Mouse (Mus musculus) embryonic facial prominence, embryonic 10.5 days (tissue): Measurements from ENCODE around the gene Setdb1. TPM values are rescaled to one million over a fixed set of nuclear protein-coding genes. Genes with fewer than 3 reads are reported as not detected.

Experiments used
- DNase-seq: peaks from one replicate; pipeline ENCODE4 v3.0.0-alpha.2; 2017; ENCODE audit warnings: low spot score
- H3K27ac ChIP-seq: fragments of 300-500 bp; sonication (generic); replicated peaks from 2 replicates; pipeline ENCODE4 v1.5.1; 2016; ENCODE audit warnings: mild to moderate bottlenecking
- H3K27me3 ChIP-seq: fragments of 300-500 bp; sonication (generic); replicated peaks from 2 replicates; pipeline ENCODE4 v1.6.1; 2016; ENCODE audit warnings: low read depth, mild to moderate bottlenecking; ENCODE audit not compliant: poor library complexity, severe bottlenecking
- H3K36me3 ChIP-seq: fragments of 300-500 bp; sonication (generic); replicated peaks from 2 replicates; pipeline ENCODE4 v1.6.1; 2016; ENCODE audit warnings: mild to moderate bottlenecking, moderate library complexity
- H3K4me1 ChIP-seq: fragments of 300-500 bp; sonication (generic); 2 replicates; pipeline ENCODE4 v1.6.1; 2016
- H3K4me3 ChIP-seq: fragments of 300-500 bp; sonication (generic); 2 replicates; pipeline ENCODE4 v1.5.1; 2016; ENCODE audit warnings: mild to moderate bottlenecking, moderate library complexity
- H3K9me3 ChIP-seq: fragments of 300-500 bp; sonication (generic); 2 replicates; pipeline ENCODE4 v1.6.1; 2016; ENCODE audit warnings: mild to moderate bottlenecking
- WGBS: fragments of 180-500 bp; shearing (Covaris S2); methylation state at CpG from one replicate; pipeline ENCODE4 v1.1.7; 2016; 5-methylcytosine and 5-hydroxymethylcytosine counted together
- polyA plus RNA-seq: library from polyadenylated mRNA; unstranded; fragments of >200 nt; fragmentation: Nextera tagmentation; extraction: Ambion mirVana; gene quantifications from 2 replicates; pipeline ENCODE4 v1.2.1, GENCODE M21; 2016

Setdb1 gene
- polyA plus RNA-seq, 1 experiment from 2014 or later, result 61.1 TPM

GRCm38 (mm10) chr3:95285390-95285789 lies 71.6 kb downstream of the Setdb1 start:
- Histone ChIP-seq H3K4me3 (no peak overlapping the region), H3K27ac (no peak overlapping the region), H3K9me3 (no peaks in the 10 kb centered on the region), H3K36me3 (peaks cover 32% of the 10 kb centered on the region), H3K4me1 (peaks cover 33% of the 10 kb centered on the region), H3K27me3 (no peaks in the 10 kb centered on the region)
- WGBS, result 89% methylated on average over 5 of the region's 5 CpGs
- DNase-seq, result no peak

DNA sequence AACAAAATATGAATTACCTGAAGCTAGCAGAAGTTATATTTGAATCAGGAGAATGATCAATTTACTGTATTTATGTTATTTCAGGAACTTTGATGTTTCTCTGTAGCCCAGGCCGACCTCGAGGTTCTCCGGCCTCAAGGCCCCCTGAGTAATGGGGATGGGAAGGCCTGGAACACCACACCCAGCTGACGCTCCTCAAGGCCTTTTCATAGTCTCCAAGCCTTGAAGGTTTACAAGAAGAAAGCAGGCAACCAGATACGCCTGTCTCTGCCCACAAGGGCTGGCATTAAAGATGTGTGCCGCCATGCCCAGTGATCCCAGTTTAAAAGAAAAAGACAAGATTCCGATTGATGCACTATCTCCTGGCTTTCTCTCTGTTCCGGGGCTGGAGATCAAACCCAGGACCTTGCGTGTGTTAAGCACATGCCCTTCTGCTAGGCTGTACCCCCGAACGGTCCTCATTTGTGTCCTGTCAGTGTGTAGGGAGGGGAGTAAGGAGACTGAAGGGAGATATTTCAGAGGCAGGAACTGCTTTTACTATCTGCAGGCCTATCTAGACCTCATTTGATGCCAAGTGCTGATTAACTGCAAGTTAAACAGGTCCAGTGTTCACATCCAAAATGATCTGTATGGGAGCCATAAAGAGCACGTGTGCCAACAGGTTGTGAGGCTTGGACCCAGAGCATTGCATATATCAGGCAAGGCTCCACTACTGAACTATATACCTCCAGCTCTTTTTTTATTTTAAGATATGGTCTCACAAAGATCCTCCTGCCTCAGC lies 72.3 kb downstream of the Setdb1 start:
- Histone ChIP-seq H3K4me3 (peak overlapping the region; percentile 80), H3K27ac (0 out of 2 replicates have a peak overlapping the region, but pooled peaks have one; percentile 96), H3K36me3 (peaks cover 25% of the 10 kb centered on the region), H3K27me3 (no peaks in the 10 kb centered on the region), H3K9me3 (no peaks in the 10 kb centered on the region), H3K4me1 (peaks cover 33% of the 10 kb centered on the region)
- 90% methylated on average over 12 of the region's 12 CpGs for WGBS
- no peak for DNase-seq

GRCm38 (mm10) chr3:95284062-95284461 lies 72.9 kb downstream of the Setdb1 start:
- WGBS, result 28% methylated on average over 1 of the region's 1 CpGs
- Histone ChIP-seq H3K4me3 (peak overlapping the region; percentile 80), H3K9me3 (no peaks in the 10 kb centered on the region), H3K4me1 (peaks cover 33% of the 10 kb centered on the region), H3K27ac (peak overlapping the region; percentile 96; the same call in 1 of the 2 replicates), H3K36me3 (peaks cover 19% of the 10 kb centered on the region), H3K27me3 (no peaks in the 10 kb centered on the region)
- peak; percentile 10 for DNase-seq

DNA sequence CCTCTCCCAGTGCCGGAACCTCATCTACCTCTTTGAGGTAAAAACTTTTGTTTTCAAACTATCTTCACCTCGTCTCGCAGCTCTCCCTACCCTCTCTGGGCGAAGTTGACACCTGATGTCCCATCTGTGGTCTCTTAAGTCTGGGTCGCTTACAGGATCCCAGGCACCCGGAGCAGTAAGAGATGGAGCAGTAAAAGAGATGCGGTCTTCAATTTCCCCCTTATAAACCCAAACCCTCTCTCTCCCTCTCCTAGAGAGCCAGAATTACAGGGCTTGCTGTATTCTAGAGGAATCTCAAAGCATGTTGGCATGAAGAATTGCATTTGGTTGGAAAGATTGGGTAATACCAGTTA lies 73.4 kb downstream of the Setdb1 start:
- H3K9me3 ChIP-seq, result no peaks in the 10 kb centered on the region
- WGBS, result 3% methylated on average over 7 of the region's 7 CpGs
- peaks cover 33% of the 10 kb centered on the region for H3K4me1 ChIP-seq
- H3K27ac ChIP-seq, result peak overlapping the region; percentile 96
- H3K4me3 ChIP-seq, result peak overlapping the region; percentile 80
- H3K36me3 ChIP-seq, result peaks cover 17% of the 10 kb centered on the region
- DNase-seq, result no peak
- H3K27me3 ChIP-seq, result no peaks in the 10 kb centered on the region

DNA sequence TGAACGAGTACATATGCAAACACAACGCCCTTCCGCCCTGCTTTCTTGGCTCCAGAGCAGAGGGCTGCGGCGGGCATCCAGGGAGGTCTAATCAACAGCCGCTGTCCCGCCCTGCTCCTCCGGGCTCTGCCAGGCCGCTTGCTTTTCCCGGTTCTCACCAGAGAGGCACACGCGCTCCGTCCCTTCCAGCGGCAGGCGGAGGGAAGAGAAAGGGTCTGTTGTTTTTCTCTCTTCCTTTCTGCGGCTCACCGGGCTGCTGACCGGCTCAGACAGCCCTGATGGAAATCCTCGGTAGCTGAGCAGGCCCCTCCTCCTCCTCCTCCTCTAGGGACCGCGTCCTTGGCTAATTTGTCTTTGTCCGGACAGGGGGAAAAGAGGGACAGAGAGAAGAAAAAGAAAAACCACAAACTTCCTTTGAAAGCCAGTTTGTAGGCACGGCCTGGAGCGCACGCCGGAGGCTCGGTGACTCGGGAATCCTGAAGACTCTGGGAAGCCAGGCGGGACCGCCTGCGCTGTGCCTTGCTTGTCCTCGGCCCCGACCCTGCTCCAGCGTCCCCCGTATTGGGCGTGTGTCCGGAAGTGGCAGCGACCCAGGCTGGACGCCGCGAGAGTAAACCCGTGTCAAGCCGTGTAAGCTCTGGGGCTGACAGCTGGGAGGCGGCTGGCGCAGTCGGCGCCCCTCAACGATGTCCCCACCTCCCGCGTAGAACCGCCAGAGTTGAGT lies 74.0 kb downstream of the Setdb1 start:
- Histone ChIP-seq H3K4me3 (peak overlapping the region; percentile 80), H3K9me3 (no peaks in the 10 kb centered on the region), H3K27ac (peak overlapping the region; percentile 96), H3K36me3 (peaks cover 11% of the 10 kb centered on the region), H3K27me3 (no peaks in the 10 kb centered on the region), H3K4me1 (peaks cover 33% of the 10 kb centered on the region)
- WGBS, result under 1% methylated on average over 51 of the region's 51 CpGs
- peak; percentile 88 for DNase-seq

DNA sequence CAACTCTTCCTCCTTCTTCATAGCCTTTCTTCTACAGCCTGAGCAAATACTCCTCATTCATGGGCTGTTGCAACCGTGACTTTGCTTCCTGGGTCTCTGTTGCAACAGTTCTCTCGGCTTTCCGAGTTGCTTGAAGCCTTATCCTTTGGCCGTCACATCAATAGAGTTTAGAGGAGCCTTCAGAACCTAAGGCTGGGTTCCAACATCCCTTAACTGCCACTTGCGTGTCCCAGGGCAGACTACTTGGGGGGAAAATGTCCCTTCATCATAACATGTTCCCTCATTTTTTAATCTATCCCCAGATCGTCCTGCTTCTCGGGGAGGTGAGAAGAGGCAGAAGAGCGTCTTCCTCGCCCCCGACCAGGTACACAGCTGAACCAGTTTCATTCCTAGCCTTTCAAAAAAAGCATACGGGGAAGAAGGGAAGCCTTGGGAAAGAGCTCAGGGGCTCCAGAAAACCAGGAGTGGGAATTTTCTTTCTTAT lies 74.6 kb downstream of the Setdb1 start:
- H3K27ac ChIP-seq, result peak overlapping the region; percentile 96
- H3K4me1 ChIP-seq, result peaks cover 33% of the 10 kb centered on the region
- H3K4me3 ChIP-seq, result peak overlapping the region; percentile 80
- WGBS, result under 1% methylated on average over 11 of the region's 11 CpGs
- peaks cover 5% of the 10 kb centered on the region for H3K36me3 ChIP-seq
- H3K9me3 ChIP-seq, result no peaks in the 10 kb centered on the region
- DNase-seq, result no peak
- H3K27me3 ChIP-seq, result no peaks in the 10 kb centered on the region

GRCm38 (mm10) chr3:95281216-95282126 lies 75.5 kb downstream of the Setdb1 start, which contains the start of the genes Mindy1 and Prune1:
Gene Mindy1 (plus strand): TSS chr3:95281345.
Gene Prune1 (minus strand): TSS chr3:95282076.
- peaks cover 3% of the 10 kb centered on the region; the same call in 1 of the 2 replicates for H3K36me3 ChIP-seq
- peak within 1 kb of the TSS; percentile 80 for H3K4me3 ChIP-seq
- DNase-seq, result peak; percentile 98
- H3K9me3 ChIP-seq, result no peaks in the 10 kb centered on the region
- H3K27ac ChIP-seq, result peak within 1 kb of the TSS; percentile 96
- peaks cover 33% of the 10 kb centered on the region for H3K4me1 ChIP-seq
- H3K27me3 ChIP-seq, result no peaks in the 10 kb centered on the region
- WGBS, result under 1% methylated on average over 53 of the region's 53 CpGs

DNA sequence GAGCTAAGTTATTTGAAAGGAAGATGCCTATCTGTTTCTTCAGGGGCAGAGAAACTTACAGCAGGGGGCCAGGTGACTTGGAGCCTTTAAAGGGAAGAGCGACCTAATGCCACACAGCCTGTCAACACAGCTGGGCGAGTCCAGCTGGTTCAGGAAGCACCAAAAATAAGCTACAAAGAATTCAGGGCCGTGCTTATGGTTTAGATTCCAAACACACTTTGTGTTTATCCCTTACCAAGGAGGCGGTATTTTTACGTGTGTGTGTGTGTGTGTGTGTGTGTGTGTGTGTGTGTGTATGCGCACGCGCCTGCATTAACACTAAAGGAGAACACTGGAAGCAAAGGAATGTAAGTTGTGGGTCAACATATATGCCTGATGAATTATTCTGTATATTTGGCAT lies 76.3 kb downstream of the Setdb1 start:
- peaks cover 30% of the 10 kb centered on the region for H3K4me1 ChIP-seq
- DNase-seq, result peak; percentile 32
- H3K9me3 ChIP-seq, result no peaks in the 10 kb centered on the region
- H3K36me3 ChIP-seq, result peaks cover 3% of the 10 kb centered on the region; the same call in 1 of the 2 replicates
- H3K27ac ChIP-seq, result peak overlapping the region; percentile 96
- 28% methylated on average over 8 of the region's 8 CpGs for WGBS
- H3K27me3 ChIP-seq, result no peaks in the 10 kb centered on the region
- H3K4me3 ChIP-seq, result peak overlapping the region; percentile 80

GRCm38 (mm10) chr3:95277149-95277551 lies 79.9 kb downstream of the Setdb1 start:
- no peak overlapping the region for H3K4me3 ChIP-seq
- no peak overlapping the region for H3K27ac ChIP-seq
- H3K9me3 ChIP-seq, result no peaks in the 10 kb centered on the region
- DNase-seq, result no peak
- no peaks in the 10 kb centered on the region for H3K27me3 ChIP-seq
- H3K36me3 ChIP-seq, result peaks cover 14% of the 10 kb centered on the region
- 93% methylated on average over 1 of the region's 1 CpGs for WGBS
- peaks cover 10% of the 10 kb centered on the region for H3K4me1 ChIP-seq

DNA sequence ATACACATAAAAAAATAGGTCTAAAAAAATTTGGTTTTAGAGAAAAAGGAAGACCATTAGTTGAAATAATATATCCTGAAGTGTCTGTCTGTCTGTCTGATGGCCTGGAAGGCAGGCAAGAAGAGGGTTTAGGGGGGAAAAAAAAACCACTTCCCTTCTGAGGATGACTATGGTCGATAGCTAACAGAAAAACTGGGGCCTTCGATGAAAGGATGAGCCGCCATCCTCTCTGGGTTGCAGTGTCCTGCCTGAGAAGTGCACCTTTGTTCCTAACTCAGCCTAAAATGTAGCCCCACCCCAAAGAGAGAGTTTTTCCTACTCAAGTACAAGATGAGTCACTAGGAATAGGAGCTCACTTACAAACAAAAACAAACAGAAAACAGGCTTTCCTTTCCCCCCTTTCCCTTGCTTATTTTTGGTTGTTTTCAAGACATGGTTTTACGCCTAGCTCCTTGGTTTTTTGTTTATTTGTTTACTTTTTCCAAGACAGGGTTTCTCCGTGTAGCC lies 80.5 kb downstream of the Setdb1 start:
- Histone ChIP-seq H3K27me3 (no peaks in the 10 kb centered on the region), H3K4me1 (peaks cover 9% of the 10 kb centered on the region), H3K27ac (no peak overlapping the region), H3K9me3 (no peaks in the 10 kb centered on the region), H3K36me3 (peaks cover 14% of the 10 kb centered on the region), H3K4me3 (no peak overlapping the region)
- 73% methylated on average over 5 of the region's 5 CpGs for WGBS
- DNase-seq, result no peak

DNA sequence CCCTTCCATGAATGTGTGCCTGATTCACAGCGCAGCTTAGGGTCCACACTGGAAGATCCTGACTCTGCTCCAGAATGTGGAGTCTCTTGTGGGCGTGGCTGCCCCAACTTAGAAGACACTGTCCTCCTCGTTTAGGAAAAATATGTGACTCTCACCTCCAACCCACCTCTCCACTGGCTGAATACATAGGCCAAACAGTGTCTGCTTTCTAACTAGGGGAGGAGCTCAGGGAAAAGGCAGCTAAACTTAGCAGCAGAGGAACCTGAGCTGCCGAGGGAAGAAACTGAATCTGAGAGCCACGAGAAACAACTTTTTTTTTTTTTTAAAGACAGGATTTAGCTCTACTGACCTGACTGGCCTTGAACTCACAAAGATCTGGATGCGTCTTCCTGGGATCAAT lies 81.8 kb downstream of the Setdb1 start:
- H3K27me3 ChIP-seq, result no peaks in the 10 kb centered on the region

DNA sequence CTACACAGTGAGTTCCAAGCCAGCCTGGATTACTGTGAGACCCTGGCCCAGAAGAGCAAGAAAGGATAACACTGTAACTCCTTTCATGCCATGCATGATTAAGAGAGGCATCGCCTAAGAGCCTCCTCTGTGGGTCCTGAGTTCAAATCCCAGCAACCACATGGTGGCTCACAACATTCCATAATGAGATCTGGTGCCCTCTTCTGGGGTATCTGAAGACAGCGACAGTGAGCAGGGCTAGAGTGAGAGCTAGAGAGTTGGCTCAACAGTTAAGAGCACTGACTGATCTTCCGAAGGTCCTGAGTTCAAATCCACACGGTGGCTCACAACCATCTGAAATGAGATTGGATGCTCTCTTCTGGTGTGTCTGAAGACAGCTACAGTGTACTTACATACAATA lies 82.5 kb downstream of the Setdb1 start:
- H3K9me3 ChIP-seq, result no peaks in the 10 kb centered on the region
- H3K4me3 ChIP-seq, result no peak overlapping the region
- H3K27ac ChIP-seq, result no peak overlapping the region
- DNase-seq, result no peak
- H3K4me1 ChIP-seq, result no peaks in the 10 kb centered on the region
- H3K36me3 ChIP-seq, result peaks cover 18% of the 10 kb centered on the region
- WGBS, result 93% methylated on average over 4 of the region's 4 CpGs
- no peaks in the 10 kb centered on the region for H3K27me3 ChIP-seq

More for the DNA sequence above, 81.8 kb downstream of the Setdb1 start:
- Histone ChIP-seq H3K4me3 (no peak overlapping the region), H3K27ac (no peak overlapping the region), H3K4me1 (no peaks in the 10 kb centered on the region), H3K36me3 (peaks cover 14% of the 10 kb centered on the region), H3K9me3 (no peaks in the 10 kb centered on the region)
- 82% methylated on average over 6 of the region's 6 CpGs for WGBS
- no peak for DNase-seq
